Mouse (Mus musculus) forebrain, postnatal 0 days (tissue): ENCODE results near the gene Myl7. TPM values are rescaled to one million over a fixed set of nuclear protein-coding genes. Genes with fewer than 3 reads are reported as not detected.
"Not testable (repeated sequence)": the region's sequence is repeated elsewhere in the genome, so short reads cannot be mapped to it uniquely, and the experiment has no call there.

Experiments
- ATAC-seq: fragments of 200-750 bp; cut with Nextera tagmentation; 2 replicates; pipeline ENCODE4 v1.8.0; 2017; ENCODE audit warnings: mild to moderate bottlenecking, moderate library complexity
- DNase-seq: peaks from one replicate; pipeline ENCODE4 v3.0.0-alpha.2; 2015
- H3K27ac ChIP-seq: fragments of 300-500 bp; sonication (generic); 2 replicates; pipeline ENCODE4 v1.5.1; 2014; ENCODE audit warnings: low read depth, mild to moderate bottlenecking, antibody characterized with exemption, low read length, moderate library complexity, mixed read lengths
- H3K27me3 ChIP-seq: fragments of 300-500 bp; sonication (generic); 2 replicates; pipeline ENCODE4 v1.6.1; 2014; ENCODE audit warnings: mild to moderate bottlenecking, low read length, mixed read lengths; ENCODE audit not compliant: insufficient read depth
- H3K36me3 ChIP-seq: fragments of 300-500 bp; sonication (generic); 2 replicates; pipeline ENCODE4 v1.6.1; 2014; ENCODE audit warnings: mild to moderate bottlenecking, moderate library complexity; ENCODE audit not compliant: insufficient read depth
- H3K4me1 ChIP-seq: fragments of 300-500 bp; sonication (generic); 2 replicates; pipeline ENCODE4 v1.6.1; 2014; ENCODE audit warnings: antibody characterized with exemption; ENCODE audit not compliant: insufficient read depth
- H3K4me2 ChIP-seq: fragments of 300-500 bp; sonication (generic); 2 replicates; pipeline ENCODE4 v1.6.1; 2014; ENCODE audit warnings: low read depth, mild to moderate bottlenecking, moderate library complexity
- H3K4me3 ChIP-seq: fragments of 300-500 bp; sonication (generic); 2 replicates; pipeline ENCODE4 v1.5.1; 2014; ENCODE audit warnings: low read depth, low read length, mixed read lengths
- H3K9ac ChIP-seq: fragments of 300-500 bp; sonication (generic); 2 replicates; pipeline ENCODE4 v1.6.1; 2014; ENCODE audit warnings: mild to moderate bottlenecking
- H3K9me3 ChIP-seq: fragments of 300-500 bp; sonication (generic); 2 replicates; pipeline ENCODE4 v1.6.1; 2016; ENCODE audit warnings: low read length
- CTCF ChIP-seq: sonication (generic); IDR thresholded peaks from 2 replicates; pipeline ENCODE4 v1.5.1; 2016; ENCODE audit warnings: antibody characterized with exemption, control low read depth, low read depth
- WGBS: fragments of 180-500 bp; shearing (Covaris S2); extraction: QIAGEN DNeasy Blood & Tissue Kit; methylation state at CpG from one replicate; pipeline ENCODE4 v1.1.7; 2014; 5-methylcytosine and 5-hydroxymethylcytosine counted together
- polyA plus RNA-seq: library from polyadenylated mRNA; unstranded; fragments of >200 nt; fragmentation: Nextera tagmentation; extraction: Ambion mirVana; gene quantifications from 2 replicates; pipeline ENCODE4 v1.2.1, GENCODE M21; 2015
- total RNA-seq: library from RNA; depleted of rRNA; stranded (reverse); fragments of >200 nt; gene quantifications from 2 replicates; pipeline ENCODE4 v1.2.3, GENCODE M21; 2014; rRNA removed

Myl7 gene
- total RNA-seq = not detected in 2 replicates
- polyA plus RNA-seq = not detected in 2 replicates

DNA sequence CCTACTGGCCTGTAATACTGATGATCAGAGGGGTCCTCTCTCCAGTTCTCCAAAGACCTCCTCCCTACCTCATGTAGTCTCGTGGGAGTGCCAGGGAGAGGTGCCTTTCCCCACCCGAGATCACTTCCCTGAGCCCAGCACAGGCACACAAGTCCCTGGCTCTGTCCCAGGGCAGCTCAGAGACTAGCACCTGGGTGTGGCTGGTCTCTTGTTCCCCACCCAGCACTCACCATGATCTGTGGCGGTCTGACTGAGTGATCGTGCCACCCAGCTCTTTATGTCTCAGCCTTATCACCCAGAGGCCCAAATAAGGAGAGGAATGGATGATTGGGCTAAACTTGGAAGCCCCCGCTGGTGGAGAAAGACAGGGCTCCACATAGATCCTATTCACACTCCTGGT lies at the start of gene Myl7:
Gene Myl7, minus strand, starts transcription at position 252 of the 400 bp plus-strand sequence.
- H3K9ac ChIP-seq = no peak within 1 kb of the TSS
- no peak for ATAC-seq
- WGBS = 63% methylated on average over 5 of the region's 5 CpGs
- no peak within 1 kb of the TSS for H3K4me3 ChIP-seq
- no peak for DNase-seq
- no peaks in the 10 kb centered on the region for H3K27me3 ChIP-seq
- no peaks in the 10 kb centered on the region for H3K9me3 ChIP-seq
- H3K27ac ChIP-seq = no peak within 1 kb of the TSS
- H3K4me1 ChIP-seq = peaks cover 15% of the 10 kb centered on the region
- no peaks in the 10 kb centered on the region for H3K36me3 ChIP-seq
- no peak for TF ChIP-seq CTCF
- H3K4me2 ChIP-seq = no peak within 1 kb of the TSS

DNA sequence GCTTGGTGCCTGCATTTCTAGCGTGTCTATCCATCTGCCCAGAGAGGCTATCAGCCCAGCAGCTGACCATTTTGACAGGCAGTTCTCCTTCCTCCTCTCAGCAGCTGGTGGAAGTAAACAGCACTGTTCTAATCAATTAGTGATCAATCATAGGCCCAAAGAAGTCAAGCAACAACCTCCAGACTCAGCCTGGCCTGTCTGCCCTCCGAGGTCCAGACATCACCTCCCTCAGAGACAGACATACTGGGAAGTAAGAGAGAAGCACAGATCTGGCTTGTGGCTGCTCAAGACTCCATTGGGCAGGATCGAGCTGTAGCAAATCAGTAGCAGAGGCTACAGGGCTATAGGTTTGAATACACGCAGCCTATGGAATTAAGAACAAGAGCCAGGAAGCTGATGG lies 49.2 kb upstream of the Myl7 start:
- Histone ChIP-seq H3K27ac (no peak overlapping the region), H3K9ac (no peak overlapping the region), H3K27me3 (no peaks in the 10 kb centered on the region), H3K4me3 (no peak overlapping the region), H3K4me2 (no peak overlapping the region), H3K9me3 (no peaks in the 10 kb centered on the region), H3K36me3 (no peaks in the 10 kb centered on the region), H3K4me1 (no peaks in the 10 kb centered on the region)
- DNase-seq (no peak), ATAC-seq (no peak)
- TF ChIP-seq CTCF = no peak
- WGBS = 70% methylated on average over 4 of the region's 4 CpGs

DNA sequence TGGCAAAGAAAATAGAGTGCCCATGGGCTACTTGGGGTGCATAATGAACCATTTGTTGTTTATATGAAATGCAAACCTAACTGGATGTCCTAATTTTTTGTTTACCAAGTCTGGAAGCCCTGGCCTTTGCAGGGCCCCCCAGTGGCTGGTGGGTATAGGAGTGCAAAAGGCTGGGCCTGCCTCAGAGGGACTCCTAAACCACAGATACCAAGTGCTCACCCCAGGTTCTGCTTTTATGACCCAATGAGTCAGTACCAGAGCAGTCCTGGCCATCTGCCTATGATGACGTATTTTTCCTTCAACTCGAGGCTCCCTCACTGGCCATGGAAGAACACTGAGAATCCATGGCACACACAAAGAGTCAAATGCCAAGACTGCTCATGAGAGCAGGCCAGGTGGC lies 46.5 kb upstream of the Myl7 start:
- ATAC-seq = no peak
- WGBS = 78% methylated on average over 2 of the region's 2 CpGs

DNA sequence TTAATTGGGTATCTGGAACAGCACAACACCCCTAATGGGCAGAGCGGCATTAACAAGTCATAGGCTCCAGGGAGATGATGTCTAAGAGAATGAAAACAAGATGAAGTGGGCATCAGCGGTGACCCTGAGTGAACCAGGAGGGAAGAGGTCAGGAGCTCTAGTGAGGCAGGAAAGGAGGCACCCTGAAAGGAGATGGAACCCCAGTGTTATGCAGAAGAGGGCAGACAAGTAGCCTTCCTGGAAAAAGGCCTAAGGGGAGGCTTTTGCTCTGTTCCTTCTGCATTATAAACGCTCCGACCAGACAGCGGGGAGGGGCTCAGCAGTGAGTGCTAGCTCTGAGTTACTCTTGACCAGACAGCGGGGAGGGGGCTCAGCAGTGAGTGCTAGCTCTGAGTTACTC lies 44.4 kb upstream of the Myl7 start:
- H3K27ac ChIP-seq = no peak overlapping the region
- H3K9me3 ChIP-seq = no peaks in the 10 kb centered on the region
- no peak overlapping the region for H3K4me3 ChIP-seq
- H3K4me2 ChIP-seq = no peak overlapping the region
- no peak overlapping the region for H3K9ac ChIP-seq
- no peak for TF ChIP-seq CTCF
- no peaks in the 10 kb centered on the region for H3K36me3 ChIP-seq
- H3K4me1 ChIP-seq = no peaks in the 10 kb centered on the region
- no peak for ATAC-seq
- DNase-seq = no peak
- H3K27me3 ChIP-seq = no peaks in the 10 kb centered on the region
- WGBS = 62% methylated on average over 6 of the region's 6 CpGs

More for the DNA sequence above, 46.5 kb upstream of the Myl7 start:
- TF ChIP-seq CTCF = no peak
- H3K27me3 ChIP-seq = no peaks in the 10 kb centered on the region
- H3K4me3 ChIP-seq = no peak overlapping the region
- no peak overlapping the region for H3K27ac ChIP-seq
- H3K4me2 ChIP-seq = no peak overlapping the region
- H3K36me3 ChIP-seq = no peaks in the 10 kb centered on the region
- no peaks in the 10 kb centered on the region for H3K9me3 ChIP-seq
- no peaks in the 10 kb centered on the region for H3K4me1 ChIP-seq
- H3K9ac ChIP-seq = no peak overlapping the region
- no peak for DNase-seq

DNA sequence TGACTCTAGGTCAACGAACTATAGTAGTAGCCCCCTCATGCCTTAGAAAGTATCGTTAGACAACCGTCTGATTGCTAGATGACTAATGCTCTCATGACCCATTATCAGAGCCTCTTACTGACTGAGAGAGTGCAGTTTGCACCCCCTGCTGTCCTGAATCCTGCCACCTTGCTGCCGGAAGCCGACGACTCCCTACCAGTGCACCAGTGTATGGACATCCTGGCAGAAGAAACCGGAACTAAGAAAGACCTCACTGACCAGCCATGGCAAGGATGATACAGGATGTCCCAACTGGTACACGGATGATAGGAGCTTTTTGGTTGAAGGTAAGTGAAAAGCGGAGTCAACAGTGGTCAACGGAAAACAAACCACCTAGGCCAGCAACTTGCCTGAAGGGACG lies 35.9 kb upstream of the Myl7 start:
- H3K9ac ChIP-seq, DNase-seq, ATAC-seq, H3K4me2 ChIP-seq, H3K36me3 ChIP-seq, H3K4me3 ChIP-seq, H3K27me3 ChIP-seq, H3K27ac ChIP-seq, H3K9me3 ChIP-seq, H3K4me1 ChIP-seq: not testable (repeated sequence)
- WGBS = 92% methylated on average over 11 of the region's 11 CpGs

DNA sequence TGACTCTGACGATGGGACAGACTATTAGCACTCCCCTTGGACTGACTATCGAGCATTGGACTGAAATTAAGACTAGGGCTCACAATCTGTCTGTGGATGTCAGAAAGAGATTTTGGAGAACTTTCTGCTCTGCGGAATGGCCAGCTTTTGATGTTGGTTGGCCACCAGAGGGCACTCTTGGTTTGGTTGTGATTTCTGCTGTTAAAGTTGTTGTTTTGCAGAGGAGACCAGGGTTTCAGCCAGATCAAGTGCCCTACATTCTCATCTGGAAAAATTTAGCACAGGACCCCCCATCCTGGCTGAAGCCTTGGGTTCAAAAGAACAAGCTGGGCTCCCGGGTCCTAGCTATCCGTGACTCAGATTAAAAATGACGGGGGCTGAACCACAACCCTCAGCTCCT lies 33.4 kb upstream of the Myl7 start:
- not testable (repeated sequence) for ATAC-seq
- peak; percentile 50 for DNase-seq

DNA sequence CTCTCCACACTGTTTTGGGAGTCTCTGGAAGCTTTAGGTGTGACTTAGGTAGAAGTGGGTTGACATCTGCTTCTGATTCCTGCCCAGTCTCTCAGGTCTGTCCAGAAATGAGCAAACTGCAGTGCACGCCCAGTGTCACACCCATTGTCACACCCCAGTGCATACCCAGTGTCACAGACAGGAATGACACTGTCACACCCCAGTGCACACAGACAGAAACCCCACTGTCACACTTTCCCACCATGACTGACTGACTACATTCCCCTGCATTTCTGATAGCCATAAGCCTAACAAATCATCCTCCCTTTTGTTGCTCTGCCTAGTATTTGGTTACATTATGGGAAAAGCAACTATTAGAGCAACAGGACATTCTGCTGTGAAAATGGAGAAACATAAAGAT lies 32.0 kb upstream of the Myl7 start:
- Histone ChIP-seq H3K9me3 (no peaks in the 10 kb centered on the region), H3K4me2 (no peak overlapping the region), H3K36me3 (no peaks in the 10 kb centered on the region), H3K27me3 (no peaks in the 10 kb centered on the region), H3K9ac (no peak overlapping the region), H3K4me3 (no peak overlapping the region), H3K27ac (no peak overlapping the region), H3K4me1 (no peaks in the 10 kb centered on the region)
- 73% methylated on average over 1 of the region's 1 CpGs for WGBS
- DNase-seq (no peak), ATAC-seq (no peak)
- TF ChIP-seq CTCF = no peak

More for the DNA sequence above, 33.4 kb upstream of the Myl7 start:
- H3K9me3 ChIP-seq, H3K4me3 ChIP-seq, H3K27me3 ChIP-seq, H3K4me1 ChIP-seq, H3K4me2 ChIP-seq, H3K9ac ChIP-seq, H3K36me3 ChIP-seq, H3K27ac ChIP-seq: not testable (repeated sequence)
- TF ChIP-seq CTCF = peak; percentile 37
- WGBS = 81% methylated on average over 6 of the region's 6 CpGs

DNA sequence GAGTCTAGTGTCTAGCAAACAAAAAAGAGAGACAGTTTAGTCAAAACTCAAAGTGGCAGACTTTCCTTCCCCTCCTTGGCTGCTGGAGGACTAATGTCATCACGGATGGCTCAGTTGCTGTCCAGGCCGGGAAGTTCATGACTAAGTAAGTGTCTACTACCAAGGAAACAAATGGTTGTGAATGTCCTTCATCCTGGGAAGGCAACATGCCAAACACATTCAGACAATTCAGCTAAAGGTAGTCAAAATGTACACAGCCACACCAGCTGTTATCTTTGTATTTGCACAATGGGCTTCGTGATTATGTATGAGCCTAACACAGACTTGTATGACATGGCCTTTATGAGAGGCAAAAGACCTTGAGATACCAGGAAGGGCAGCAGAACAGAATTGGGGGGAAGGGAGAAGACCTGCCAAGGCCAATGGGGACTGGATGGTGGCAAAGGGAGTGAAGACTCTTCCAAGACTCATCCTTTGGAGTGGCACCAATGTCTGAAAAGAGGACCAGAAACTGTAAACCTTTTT lies 28.2 kb upstream of the Myl7 start:
- TF ChIP-seq CTCF = no peak
- Histone ChIP-seq H3K36me3 (no peaks in the 10 kb centered on the region), H3K27ac (no peak overlapping the region), H3K9me3 (no peaks in the 10 kb centered on the region), H3K4me1 (no peaks in the 10 kb centered on the region), H3K9ac (no peak overlapping the region), H3K27me3 (no peaks in the 10 kb centered on the region), H3K4me2 (no peak overlapping the region), H3K4me3 (no peak overlapping the region)
- DNase-seq (no peak), ATAC-seq (no peak)
- 83% methylated on average over 3 of the region's 3 CpGs for WGBS
